Mouse (Mus musculus) CH12.LX (cell line): ENCODE results near the gene Greb1. TPM values are rescaled to one million over a fixed set of nuclear protein-coding genes. Genes with fewer than 3 reads are reported as not detected.

Experiments used
- DNase-seq: peaks from one replicate; pipeline ENCODE4 v3.0.0-alpha.2; 2013; ENCODE audit errors: extremely low read depth
- H3K27ac ChIP-seq: 2 replicates; pipeline ENCODE4 v1.5.1; 2012; ENCODE audit warnings: low read depth, mild to moderate bottlenecking, control low read depth, moderate library complexity; ENCODE audit not compliant: insufficient read depth
- H3K27me3 ChIP-seq: replicated peaks from 2 replicates; pipeline ENCODE3; 2012; ENCODE audit warnings: inconsistent platforms
- H3K36me3 ChIP-seq, 2 experiments: replicated peaks in 1 of 2; 2 replicates each; pipeline versions ENCODE3 to v1.6.1; 2012; ENCODE audit warnings: inconsistent platforms in 1 of 2, low read length in 1 of 2, mild to moderate bottlenecking in 1 of 2, mixed read lengths in 1 of 2, moderate library complexity in 1 of 2; ENCODE audit not compliant: control insufficient read depth in 1 of 2, insufficient read depth in 1 of 2
- H3K4me1 ChIP-seq, 2 experiments: 2 replicates each; pipeline ENCODE4 v1.6.1; 2012; ENCODE audit warnings: inconsistent platforms in 1 of 2, moderate library complexity in 1 of 2; ENCODE audit not compliant: insufficient read depth in 2 of 2, control insufficient read depth in 1 of 2
- H3K4me2 ChIP-seq: 2 replicates; pipeline ENCODE4 v1.6.1; 2012; ENCODE audit warnings: low read depth, mild to moderate bottlenecking, control low read depth; ENCODE audit not compliant: poor library complexity, insufficient read depth, severe bottlenecking
- H3K4me3 ChIP-seq, 3 experiments: fragments of 150-350 bp in 1 of 3; sonication (generic) in 1 of 3; replicated peaks in 1 of 3; 2 replicates each; pipeline versions ENCODE3 to v1.5.1; 2011 to 2012; ENCODE audit warnings: low read depth in 2 of 3, low read length in 2 of 3, mild to moderate bottlenecking in 2 of 3, moderate library complexity in 2 of 3, control low read depth in 1 of 3, improper control_type of control experiment in 1 of 3, inconsistent platforms in 1 of 3, mixed read lengths in 1 of 3; ENCODE audit not compliant: poor library complexity in 1 of 3
- H3K79me2 ChIP-seq: replicated peaks from 2 replicates; pipeline ENCODE4 v1.6.1; 2012; ENCODE audit warnings: mild to moderate bottlenecking, moderate library complexity; ENCODE audit not compliant: control insufficient read depth, poor library complexity, insufficient read depth, severe bottlenecking; ENCODE audit errors: extremely low read depth
- H3K9ac ChIP-seq: 2 replicates; pipeline ENCODE4 v1.6.1; 2012; ENCODE audit warnings: low read depth, mild to moderate bottlenecking, control low read depth, moderate library complexity; ENCODE audit not compliant: insufficient read depth
- H3K9me3 ChIP-seq: replicated peaks from 2 replicates; pipeline ENCODE3; 2012; ENCODE audit warnings: low read length, inconsistent platforms, mixed read lengths
- CTCF ChIP-seq, 2 experiments: IDR thresholded peaks in 1 of 2; conservative IDR thresholded peaks in 1 of 2; 2 replicates each; pipeline ENCODE4 v1.5.1; 2011 to 2012; ENCODE audit warnings: low read depth in 2 of 2, low read length in 2 of 2, improper control_type of control experiment in 1 of 2, inconsistent platforms in 1 of 2, mild to moderate bottlenecking in 1 of 2, moderate library complexity in 1 of 2
- EP300 ChIP-seq: IDR thresholded peaks from 2 replicates; pipeline ENCODE4 v1.6.1; 2011; ENCODE audit warnings: low read length, improper control_type of control experiment
- ETS1 ChIP-seq: conservative IDR thresholded peaks from 2 replicates; pipeline ENCODE4 v1.6.1; 2012; ENCODE audit warnings: low read depth, mild to moderate bottlenecking, inconsistent platforms, low read length, improper control_type of control experiment, moderate library complexity
- IRF4 ChIP-seq: IDR thresholded peaks from 2 replicates; pipeline ENCODE4 v1.6.1; 2014; ENCODE audit warnings: low read depth, mild to moderate bottlenecking, inconsistent platforms, low read length, improper control_type of control experiment
- JUND ChIP-seq: conservative IDR thresholded peaks from 2 replicates; pipeline ENCODE4 v1.6.1; 2011; ENCODE audit warnings: low read depth, low read length, improper control_type of control experiment
- MAFK ChIP-seq: IDR thresholded peaks from 2 replicates; pipeline ENCODE4 v1.6.1; 2011; ENCODE audit warnings: low read length, improper control_type of control experiment; ENCODE audit not compliant: insufficient replicate concordance
- MEF2A ChIP-seq: IDR thresholded peaks from 2 replicates; pipeline ENCODE4 v1.6.1; 2014; ENCODE audit warnings: low read depth, mild to moderate bottlenecking, inconsistent platforms, low read length, improper control_type of control experiment, borderline replicate concordance
- RAD21 ChIP-seq: IDR thresholded peaks from 2 replicates; pipeline ENCODE4 v1.6.1; 2011; ENCODE audit warnings: low read depth, mild to moderate bottlenecking, low read length, improper control_type of control experiment, moderate library complexity
- SMC3 ChIP-seq: IDR thresholded peaks from 2 replicates; pipeline ENCODE4 v1.6.1; 2011; ENCODE audit warnings: low read depth, low read length, improper control_type of control experiment
- ZC3H11A ChIP-seq: IDR thresholded peaks from 2 replicates; pipeline ENCODE4 v1.6.1; 2012; ENCODE audit warnings: low read depth, mild to moderate bottlenecking, inconsistent platforms, low read length, improper control_type of control experiment
- ZKSCAN1 ChIP-seq: IDR thresholded peaks from 2 replicates; pipeline ENCODE4 v1.6.1; 2012; ENCODE audit warnings: low read depth, inconsistent platforms, low read length, improper control_type of control experiment, borderline replicate concordance
- dilution Hi-C: fragments of 300-500 bp; cut with MboI; formaldehyde crosslinking; loops from 2 replicates; pipeline ENCODE4 v1.14.3; 2020; ENCODE audit warnings: low sequenced_read_pairs; ENCODE audit not compliant: extremely low pct_unique_long_range_greater_than_20kb, extremely low pct_ligation_motif_present
- in situ Hi-C: fragments of 300-500 bp; cut with MboI; formaldehyde crosslinking; loops from 3 replicates; pipeline ENCODE4 v1.14.3; 2019; ENCODE audit warnings: low sequenced_read_pairs, low pct_ligation_motif_present, low pct_unique_long_range_greater_than_20kb, mixed read lengths
- polyA plus RNA-seq: library from polyadenylated mRNA; unstranded; fragments of >175 nt; gene quantifications from 2 replicates; pipeline ENCODE4 v1.2.1, GENCODE M21; 2012; ENCODE audit warnings: low read depth; ENCODE audit not compliant: insufficient read length
- total RNA-seq, 2 experiments: library from RNA; depleted of rRNA; stranded (reverse); fragments of 300-350 nt in 1 of 2; fragments of >200 nt in 1 of 2; gene quantifications; 2 replicates each; pipeline ENCODE4 v1.2.3; 2012 to 2014

The Greb1 gene
- total and polyA plus RNA-seq, 3 experiments: not detected

DNA sequence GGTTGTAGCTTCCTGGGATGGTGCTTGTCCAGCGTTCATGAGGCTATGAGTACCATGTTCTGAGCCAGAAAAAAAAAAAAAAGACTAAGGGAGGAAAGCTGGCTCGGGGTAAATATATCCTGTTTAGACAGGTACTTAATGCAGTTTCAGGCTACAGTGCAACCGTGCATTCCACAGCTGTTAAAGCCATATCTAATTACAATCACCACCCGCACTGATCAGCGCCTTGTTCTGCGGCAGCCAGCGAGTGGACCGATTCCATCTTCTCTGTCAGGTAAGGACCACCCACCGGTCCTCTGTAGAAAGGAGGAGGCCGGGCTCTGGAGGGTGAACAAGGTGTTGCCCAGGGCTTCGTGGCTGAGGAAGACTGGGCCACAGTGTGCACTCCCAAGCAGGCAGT lies 34.0 kb upstream of the Greb1 start:
- peaks cover 11% of the 10 kb centered on the region for H3K9me3 ChIP-seq
- no peaks in the 10 kb centered on the region for H3K36me3 ChIP-seq
- no peak for TF ChIP-seq ZKSCAN1
- no peaks in the 10 kb centered on the region for H3K79me2 ChIP-seq
- in situ Hi-C loops: no loop called here
- H3K4me3 ChIP-seq: no peak overlapping the region
- H3K4me2 ChIP-seq: no peak overlapping the region
- H3K9ac ChIP-seq: no peak overlapping the region
- dilution Hi-C loops: no loop called here
- H3K4me1 ChIP-seq: peaks cover 0 to 31% of the 10 kb centered on the region in 2 experiments; a peak in 2 of 4 replicates
- DNase-seq: no peak
- H3K27me3 ChIP-seq: no peaks in the 10 kb centered on the region
- H3K27ac ChIP-seq: no peak overlapping the region

DNA sequence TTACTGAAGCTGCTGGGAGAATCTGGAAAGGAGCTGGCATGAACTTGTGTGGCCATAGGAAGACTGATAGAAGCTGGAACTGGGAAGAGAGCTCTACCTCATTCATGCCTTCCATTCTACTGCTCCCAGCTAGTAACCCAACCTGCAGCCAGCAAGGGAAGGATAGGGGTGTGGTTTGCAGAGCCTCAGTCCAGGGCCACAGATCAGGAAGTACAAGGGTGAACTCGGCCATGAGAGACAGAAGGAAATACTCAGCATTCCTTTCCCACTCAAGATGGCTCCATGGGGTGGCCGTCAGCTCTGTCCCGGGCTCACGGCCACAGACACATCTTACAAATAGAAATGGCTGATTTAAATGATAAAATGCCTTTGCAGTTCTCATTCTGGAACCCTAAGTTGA lies 30.4 kb upstream of the Greb1 start:
- in situ Hi-C loops (no loop called here), dilution Hi-C loops (no loop called here)
- TF ChIP-seq JUND (no peak), ZKSCAN1 (no peak), MAFK (no peak), SMC3 (no peak)
- peaks cover 8 to 16% of the 10 kb centered on the region in 2 experiments for H3K36me3 ChIP-seq
- H3K9ac ChIP-seq: no peak overlapping the region
- H3K9me3 ChIP-seq: no peaks in the 10 kb centered on the region
- H3K79me2 ChIP-seq: no peaks in the 10 kb centered on the region
- H3K4me3 ChIP-seq: no peak overlapping the region
- peaks cover 0 to 29% of the 10 kb centered on the region in 2 experiments; a peak in 3 of 4 replicates for H3K4me1 ChIP-seq
- no peaks in the 10 kb centered on the region for H3K27me3 ChIP-seq
- DNase-seq: no peak
- H3K27ac ChIP-seq: no peak overlapping the region
- no peak overlapping the region for H3K4me2 ChIP-seq

DNA sequence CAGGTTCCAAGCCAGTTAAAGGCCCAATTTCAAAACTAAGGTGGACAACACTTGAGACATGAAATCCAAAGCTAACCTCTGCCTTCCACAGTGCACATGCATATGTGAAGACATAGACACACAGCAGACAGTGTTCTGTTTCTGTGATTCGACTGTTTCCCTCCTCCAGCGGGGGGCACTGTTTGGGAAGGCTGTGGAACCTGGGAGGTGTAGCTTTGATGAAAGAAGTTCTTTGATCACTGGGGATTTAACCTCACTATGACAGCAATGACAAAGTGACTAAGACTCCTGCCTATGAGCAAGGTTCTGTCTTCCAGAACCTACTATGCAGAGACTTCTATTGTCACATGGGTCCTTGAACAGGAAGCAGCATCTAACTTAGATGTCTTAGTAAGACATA lies 29.1 kb upstream of the Greb1 start:
- Histone ChIP-seq H3K27me3 (no peaks in the 10 kb centered on the region), H3K79me2 (no peaks in the 10 kb centered on the region), H3K36me3 (peaks cover 11 to 26% of the 10 kb centered on the region in 2 experiments), H3K9me3 (no peaks in the 10 kb centered on the region), H3K4me1 (peaks cover 0 to 21% of the 10 kb centered on the region in 2 experiments; a peak in 3 of 4 replicates), H3K4me3 (no peak overlapping the region), H3K9ac (no peak overlapping the region), H3K27ac (no peak overlapping the region), H3K4me2 (no peak overlapping the region)
- dilution Hi-C loops: no loop called here
- peak; percentile 27 to 68; a peak in 3 of 4 replicates for TF ChIP-seq CTCF (conservative IDR thresholded peaks at IDR 0.05 in 1 of 2, IDR thresholded peaks at IDR 0.05 in 1 of 2; ENCODE audit: low read depth in 2 of 2, low read length in 2 of 2)
- TF ChIP-seq IRF4: peak; percentile 48; the same call in 1 of the 2 replicates
- peak; percentile 72 for TF ChIP-seq RAD21
- no peak for TF ChIP-seq EP300
- TF ChIP-seq SMC3: peak; percentile 81
- TF ChIP-seq MEF2A: peak; percentile 37; the same call in 1 of the 2 replicates
- TF ChIP-seq ZC3H11A: 0 out of 2 replicates have a peak, but pooled peaks have one; percentile 1
- TF ChIP-seq ETS1: no peak
- peak; percentile 39 for DNase-seq
- in situ Hi-C loops: no loop called here
